Mouse (Mus musculus) thymus, postnatal 0 days (tissue): ENCODE measurements around the gene Hivep3. TPM values are rescaled to one million over a fixed set of nuclear protein-coding genes. Genes with fewer than 3 reads are reported as not detected.

Experiments used
- DNase-seq: peaks from one replicate; pipeline ENCODE4 v3.0.0-alpha.2; 2015; ENCODE audit warnings: low spot score
- polyA plus RNA-seq: library from polyadenylated mRNA; unstranded; fragments of >200 nt; fragmentation: Nextera tagmentation; extraction: Ambion mirVana; gene quantifications from 2 replicates; pipeline ENCODE4 v1.2.1, GENCODE M21; 2015

Gene Hivep3
- polyA plus RNA-seq, 1 experiment from 2014 or later, result 23.3 TPM

GRCm38 (mm10) chr4:120077322-120077721, 343.7 kb downstream of the Hivep3 start:
- DNase-seq, result no peak

GRCm38 (mm10) chr4:120082527-120082926, 348.9 kb downstream of the Hivep3 start:
- DNase-seq, result no peak

GRCm38 (mm10) chr4:120083700-120084099, 350.1 kb downstream of the Hivep3 start:
- no peak for DNase-seq

- no peak for DNase-seq
Observed at GRCm38 (mm10) chr4:120089536-120089935, 356.0 kb downstream of the Hivep3 start.

GRCm38 (mm10) chr4:120091997-120092783, 358.6 kb downstream of the Hivep3 start:
- DNase-seq, result no peak

GRCm38 (mm10) chr4:120096935-120097334, 363.4 kb downstream of the Hivep3 start:
- no peak for DNase-seq

- DNase-seq, result no peak
Observed at GRCm38 (mm10) chr4:120101186-120101585, 367.6 kb downstream of the Hivep3 start.

GRCm38 (mm10) chr4:120104599-120104998, 371.0 kb downstream of the Hivep3 start:
- DNase-seq, result peak; percentile 59

GRCm38 (mm10) chr4:120106362-120106761, 372.8 kb downstream of the Hivep3 start:
- no peak for DNase-seq

- DNase-seq, result no peak
Observed at GRCm38 (mm10) chr4:120107787-120108186, 374.2 kb downstream of the Hivep3 start.

GRCm38 (mm10) chr4:120115516-120115915, 381.9 kb downstream of the Hivep3 start:
- no peak for DNase-seq

GRCm38 (mm10) chr4:120116312-120116711, 382.7 kb downstream of the Hivep3 start:
- no peak for DNase-seq

- peak; percentile 48 for DNase-seq
Observed at GRCm38 (mm10) chr4:120120276-120120675, 386.7 kb downstream of the Hivep3 start.

GRCm38 (mm10) chr4:120124656-120125055, 391.1 kb downstream of the Hivep3 start:
- DNase-seq, result no peak

GRCm38 (mm10) chr4:120126047-120126446, 392.5 kb downstream of the Hivep3 start:
- DNase-seq, result no peak

- DNase-seq, result no peak
Observed at GRCm38 (mm10) chr4:120127333-120127732, 393.7 kb downstream of the Hivep3 start.

GRCm38 (mm10) chr4:120128033-120128432, 394.4 kb downstream of the Hivep3 start:
- no peak for DNase-seq

- peak; percentile 57 for DNase-seq
Observed at GRCm38 (mm10) chr4:120129233-120129885, 395.8 kb downstream of the Hivep3 start.

GRCm38 (mm10) chr4:120130926-120131325, 397.3 kb downstream of the Hivep3 start:
- DNase-seq, result no peak

GRCm38 (mm10) chr4:120131441-120132220, 398.0 kb downstream of the Hivep3 start:
- no peak for DNase-seq

- DNase-seq, result no peak
Observed at GRCm38 (mm10) chr4:120134223-120134622, 400.6 kb downstream of the Hivep3 start.

- DNase-seq, result no peak
Observed at GRCm38 (mm10) chr4:120141810-120142209, 408.2 kb downstream of the Hivep3 start.
